Mouse (Mus musculus) adrenal gland, postnatal 25 days (tissue): ENCODE data around the gene Mindy1. TPM values are rescaled to one million over a fixed set of nuclear protein-coding genes. Genes with fewer than 3 reads are reported as not detected.
"Not testable (repeated sequence)": the region's sequence is repeated elsewhere in the genome, so short reads cannot be mapped to it uniquely, and the experiment has no call there.

Source experiments
- DNase-seq: peaks from one replicate; pipeline ENCODE4 v3.0.0; 2021; ENCODE audit warnings: mixed read lengths
- total RNA-seq: library from RNA; stranded (reverse); gene quantifications from 2 replicates; pipeline ENCODE4 v1.2.3, GENCODE M21; 2021

Mindy1 gene
- total RNA-seq, 1 experiment from 2014 or later: 181 TPM

GRCm38 (mm10) chr3:95319701-95320625, 38.8 kb downstream of the Mindy1 start:
- no peak for DNase-seq

- no peak for DNase-seq
These were observed 42.3 kb downstream of the Mindy1 start for GRCm38 (mm10) chr3:95323429-95323828.

- DNase-seq: no peak
These were observed 43.5 kb downstream of the Mindy1 start for GRCm38 (mm10) chr3:95324454-95325144.

GRCm38 (mm10) chr3:95328803-95329404, 47.8 kb downstream of the Mindy1 start:
- DNase-seq: no peak

GRCm38 (mm10) chr3:95331528-95331927, 50.4 kb downstream of the Mindy1 start:
- DNase-seq: no peak

- no peak for DNase-seq
These were observed 56.2 kb downstream of the Mindy1 start for GRCm38 (mm10) chr3:95337345-95337744.

- no peak for DNase-seq
These were observed 57.1 kb downstream of the Mindy1 start for GRCm38 (mm10) chr3:95338251-95338650.

- not testable (repeated sequence) for DNase-seq
These were observed 62.3 kb downstream of the Mindy1 start for GRCm38 (mm10) chr3:95343356-95344000.

Other genes starting within 250 kb of the Mindy1 start
- 261 and 282 TPM in 2 replicates for gene Psmd4, start 238.7 kb upstream of the Mindy1 start, total RNA-seq
- gene Pip5k1a, start 174.4 kb upstream of the Mindy1 start, total RNA-seq: 39.5 and 43.1 TPM in 2 replicates
- gene Vps72, start 170.3 kb upstream of the Mindy1 start, total RNA-seq: 68.4 and 72.5 TPM in 2 replicates
- 1.0 and 1.1 TPM in 2 replicates for gene Tmod4, start 156.9 kb upstream of the Mindy1 start, total RNA-seq
- gene Scnm1, start 147.3 kb upstream of the Mindy1 start, total RNA-seq: 35.1 and 40.6 TPM in 2 replicates
- gene Lysmd1, start 147.3 kb upstream of the Mindy1 start, total RNA-seq: 13.8 and 14.8 TPM in 2 replicates
- 1.1 TPM in 1 of 2 replicates, not detected in the other for gene Tnfaip8l2, start 139.0 kb upstream of the Mindy1 start, total RNA-seq
- 3.9 and 5.0 TPM in 2 replicates for gene Sema6c, start 120.9 kb upstream of the Mindy1 start, total RNA-seq
- 25.8 and 33.1 TPM in 2 replicates for gene Gabpb2, start 63.4 kb upstream of the Mindy1 start, total RNA-seq
- 94.6 and 101 TPM in 2 replicates for gene Cdc42se1, start 52.6 kb upstream of the Mindy1 start, total RNA-seq
- 7.6 and 8.9 TPM in 2 replicates for gene Mllt11, start 49.2 kb upstream of the Mindy1 start, total RNA-seq
- gene Gm128, start 39.7 kb upstream of the Mindy1 start, total RNA-seq: 0.24 TPM in 1 of 2 replicates, not detected in the other
- 0.24 TPM in 1 of 2 replicates, not detected in the other for gene Bnipl, start 30.2 kb upstream of the Mindy1 start, total RNA-seq
- gene Prune1, start 731 bp downstream of the Mindy1 start, total RNA-seq: 27.9 and 38.2 TPM in 2 replicates
- 1.2 and 1.3 TPM in 2 replicates for gene Anxa9, start 25.8 kb downstream of the Mindy1 start, total RNA-seq
- gene Cers2, start 33.4 kb downstream of the Mindy1 start, total RNA-seq: 253 and 254 TPM in 2 replicates
- gene Setdb1, start 75.9 kb downstream of the Mindy1 start, total RNA-seq: 33.8 and 35.0 TPM in 2 replicates
- not detected in 2 replicates for gene 4930558C23Rik, start 121.5 kb downstream of the Mindy1 start, total RNA-seq
- gene Arnt, start 153.0 kb downstream of the Mindy1 start, total RNA-seq: 68.2 and 87.6 TPM in 2 replicates
- gene Ctsk, start 217.9 kb downstream of the Mindy1 start, total RNA-seq: 2.9 and 4.5 TPM in 2 replicates
- 14.1 and 20.2 TPM in 2 replicates for gene Ctss, start 245.4 kb downstream of the Mindy1 start, total RNA-seq